Mouse (Mus musculus): Measurements from ENCODE around the gene Prss56. TPM values are rescaled to one million over a fixed set of nuclear protein-coding genes. Genes with fewer than 3 reads are reported as not detected.

The Prss56 gene
- not detected in 2 replicates for polyA plus RNA-seq (2014; fragmentation: Nextera tagmentation; extraction: Ambion mirVana)

GRCm38 (mm10) chr1:87183013-87183412 is at the start of gene Prss56:
TSS of gene Prss56 (plus strand) at chr1:87183313.
- Histone ChIP-seq H3K4me2 (replicated peaks; ENCODE audit: low read depth, low read length) (no peak within 1 kb of the TSS), H3K36me3 (ENCODE audit: control insufficient read depth, insufficient read depth, low read length) (no peaks in the 10 kb centered on the region), H3K4me1 (ENCODE audit: control insufficient read depth, insufficient read depth, low read length) (peaks cover 8% of the 10 kb centered on the region; the same call in 1 of the 2 replicates), H3K9ac (ENCODE audit: low read depth, low read length) (no peak within 1 kb of the TSS), H3K27me3 (ENCODE audit: control insufficient read depth, insufficient read depth, low read length) (peaks cover 57% of the 10 kb centered on the region), H3K27ac (ENCODE audit: low read depth, low read length) (no peak within 1 kb of the TSS), H3K4me3 (ENCODE audit: low read length) (no peak within 1 kb of the TSS), H3K9me3 (ENCODE audit: control insufficient read depth, low read length) (no peaks in the 10 kb centered on the region)
- ATAC-seq (ENCODE audit: low FRiP score, low TSS enrichment): no peak
- 20% methylated on average over 9 of the region's 9 CpGs for WGBS

- no peak for ATAC-seq (ENCODE audit: low FRiP score, low TSS enrichment)
- Histone ChIP-seq H3K27me3 (ENCODE audit: control insufficient read depth, insufficient read depth, low read length) (0 out of 2 replicates have a peak, but pooled peaks cover 5% of the 10 kb centered on the region), H3K9ac (ENCODE audit: low read depth, low read length) (no peak overlapping the region), H3K9me3 (ENCODE audit: control insufficient read depth, low read length) (no peaks in the 10 kb centered on the region), H3K4me3 (ENCODE audit: low read length) (no peak overlapping the region), H3K4me2 (replicated peaks; ENCODE audit: low read depth, low read length) (no peak overlapping the region), H3K27ac (ENCODE audit: low read depth, low read length) (no peak overlapping the region), H3K36me3 (ENCODE audit: control insufficient read depth, insufficient read depth, low read length) (no peaks in the 10 kb centered on the region), H3K4me1 (ENCODE audit: control insufficient read depth, insufficient read depth, low read length) (0 out of 2 replicates have a peak, but pooled peaks cover 4% of the 10 kb centered on the region)
- 90% methylated on average over 4 of the region's 4 CpGs for WGBS
Measured at GRCm38 (mm10) chr1:87141550-87141949, 41.6 kb upstream of the Prss56 start.

- 62% methylated on average over 9 of the region's 9 CpGs for WGBS
- 0 out of 2 replicates have a peak, but pooled peaks cover 4% of the 10 kb centered on the region for H3K4me1 ChIP-seq (ENCODE audit: control insufficient read depth, insufficient read depth, low read length)
- ATAC-seq (ENCODE audit: low FRiP score, low TSS enrichment): no peak
Measured at GRCm38 (mm10) chr1:87142456-87142855, 40.7 kb upstream of the Prss56 start.

GRCm38 (mm10) chr1:87143141-87143540 is 40.0 kb upstream of the Prss56 start:
- 80% methylated on average over 10 of the region's 10 CpGs for WGBS
- H3K9ac ChIP-seq (ENCODE audit: low read depth, low read length): no peak overlapping the region
- 0 out of 2 replicates have a peak, but pooled peaks cover 5% of the 10 kb centered on the region for H3K27me3 ChIP-seq (ENCODE audit: control insufficient read depth, insufficient read depth, low read length)
- no peak overlapping the region for H3K27ac ChIP-seq (ENCODE audit: low read depth, low read length)
- H3K4me1 ChIP-seq (ENCODE audit: control insufficient read depth, insufficient read depth, low read length): 0 out of 2 replicates have a peak, but pooled peaks cover 4% of the 10 kb centered on the region
- no peak overlapping the region for H3K4me3 ChIP-seq (ENCODE audit: low read length)
- no peaks in the 10 kb centered on the region for H3K36me3 ChIP-seq (ENCODE audit: control insufficient read depth, insufficient read depth, low read length)
- no peaks in the 10 kb centered on the region for H3K9me3 ChIP-seq (ENCODE audit: control insufficient read depth, low read length)
- no peak for ATAC-seq (ENCODE audit: low FRiP score, low TSS enrichment)
- H3K4me2 ChIP-seq (replicated peaks; ENCODE audit: low read depth, low read length): no peak overlapping the region

More at GRCm38 (mm10) chr1:87142456-87142855, 40.7 kb upstream of the Prss56 start:
- Histone ChIP-seq H3K27me3 (ENCODE audit: control insufficient read depth, insufficient read depth, low read length) (0 out of 2 replicates have a peak, but pooled peaks cover 5% of the 10 kb centered on the region), H3K27ac (ENCODE audit: low read depth, low read length) (no peak overlapping the region), H3K4me3 (ENCODE audit: low read length) (no peak overlapping the region), H3K4me2 (replicated peaks; ENCODE audit: low read depth, low read length) (no peak overlapping the region), H3K9me3 (ENCODE audit: control insufficient read depth, low read length) (no peaks in the 10 kb centered on the region), H3K9ac (ENCODE audit: low read depth, low read length) (no peak overlapping the region), H3K36me3 (ENCODE audit: control insufficient read depth, insufficient read depth, low read length) (no peaks in the 10 kb centered on the region)

- Histone ChIP-seq H3K4me1 (ENCODE audit: control insufficient read depth, insufficient read depth, low read length) (peaks cover under 1% of the 10 kb centered on the region; the same call in 1 of the 2 replicates), H3K4me2 (replicated peaks; ENCODE audit: low read depth, low read length) (no peak overlapping the region), H3K27me3 (ENCODE audit: control insufficient read depth, insufficient read depth, low read length) (peaks cover 46% of the 10 kb centered on the region), H3K27ac (ENCODE audit: low read depth, low read length) (no peak overlapping the region), H3K9ac (ENCODE audit: low read depth, low read length) (no peak overlapping the region), H3K4me3 (ENCODE audit: low read length) (no peak overlapping the region), H3K9me3 (ENCODE audit: control insufficient read depth, low read length) (no peaks in the 10 kb centered on the region), H3K36me3 (ENCODE audit: control insufficient read depth, insufficient read depth, low read length) (no peaks in the 10 kb centered on the region)
- 40% methylated on average over 13 of the region's 13 CpGs for WGBS
- no peak for ATAC-seq (ENCODE audit: low FRiP score, low TSS enrichment)
Measured at GRCm38 (mm10) chr1:87149422-87149821, 33.7 kb upstream of the Prss56 start.

- WGBS: 72% methylated on average over 6 of the region's 6 CpGs
- H3K36me3 ChIP-seq (ENCODE audit: control insufficient read depth, insufficient read depth, low read length): no peaks in the 10 kb centered on the region
- H3K4me3 ChIP-seq (ENCODE audit: low read length): no peak overlapping the region
- ATAC-seq (ENCODE audit: low FRiP score, low TSS enrichment): no peak
- no peak overlapping the region for H3K27ac ChIP-seq (ENCODE audit: low read depth, low read length)
- H3K9ac ChIP-seq (ENCODE audit: low read depth, low read length): no peak overlapping the region
- no peak overlapping the region for H3K4me2 ChIP-seq (replicated peaks; ENCODE audit: low read depth, low read length)
- peaks cover 60% of the 10 kb centered on the region for H3K27me3 ChIP-seq (ENCODE audit: control insufficient read depth, insufficient read depth, low read length)
- peaks cover 3% of the 10 kb centered on the region; the same call in 1 of the 2 replicates for H3K4me1 ChIP-seq (ENCODE audit: control insufficient read depth, insufficient read depth, low read length)
- H3K9me3 ChIP-seq (ENCODE audit: control insufficient read depth, low read length): no peaks in the 10 kb centered on the region
Measured at GRCm38 (mm10) chr1:87151286-87151685, 31.8 kb upstream of the Prss56 start.

GRCm38 (mm10) chr1:87153776-87154500 is 29.2 kb upstream of the Prss56 start:
- Histone ChIP-seq H3K4me3 (ENCODE audit: low read length) (peak overlapping the region; percentile 32), H3K9me3 (ENCODE audit: control insufficient read depth, low read length) (no peaks in the 10 kb centered on the region), H3K4me1 (ENCODE audit: control insufficient read depth, insufficient read depth, low read length) (peaks cover 3% of the 10 kb centered on the region; the same call in 1 of the 2 replicates), H3K27me3 (ENCODE audit: control insufficient read depth, insufficient read depth, low read length) (peaks cover 85% of the 10 kb centered on the region), H3K36me3 (ENCODE audit: control insufficient read depth, insufficient read depth, low read length) (no peaks in the 10 kb centered on the region), H3K27ac (ENCODE audit: low read depth, low read length) (no peak overlapping the region), H3K9ac (ENCODE audit: low read depth, low read length) (no peak overlapping the region), H3K4me2 (replicated peaks; ENCODE audit: low read depth, low read length) (peak overlapping the region; percentile 48)
- no peak for ATAC-seq (ENCODE audit: low FRiP score, low TSS enrichment)
- under 1% methylated on average over 72 of the region's 72 CpGs for WGBS

- H3K9me3 ChIP-seq (ENCODE audit: control insufficient read depth, low read length): no peaks in the 10 kb centered on the region
- H3K27me3 ChIP-seq (ENCODE audit: control insufficient read depth, insufficient read depth, low read length): peaks cover 85% of the 10 kb centered on the region
- H3K4me1 ChIP-seq (ENCODE audit: control insufficient read depth, insufficient read depth, low read length): peaks cover 3% of the 10 kb centered on the region; the same call in 1 of the 2 replicates
- peak overlapping the region; percentile 32 for H3K4me3 ChIP-seq (ENCODE audit: low read length)
- 2% methylated on average over 58 of the region's 58 CpGs for WGBS
- H3K36me3 ChIP-seq (ENCODE audit: control insufficient read depth, insufficient read depth, low read length): no peaks in the 10 kb centered on the region
- no peak for ATAC-seq (ENCODE audit: low FRiP score, low TSS enrichment)
- no peak overlapping the region for H3K27ac ChIP-seq (ENCODE audit: low read depth, low read length)
- H3K9ac ChIP-seq (ENCODE audit: low read depth, low read length): no peak overlapping the region
- H3K4me2 ChIP-seq (replicated peaks; ENCODE audit: low read depth, low read length): peak overlapping the region; percentile 48
Measured at GRCm38 (mm10) chr1:87154501-87155120, 28.5 kb upstream of the Prss56 start.
